Mouse (Mus musculus) embryonic facial prominence, embryonic 15.5 days (tissue): ENCODE results near the gene Cep89. TPM values are rescaled to one million over a fixed set of nuclear protein-coding genes. Genes with fewer than 3 reads are reported as not detected.

ENCODE experiments used
- polyA plus RNA-seq: library from polyadenylated mRNA; unstranded; fragments of >200 nt; fragmentation: Nextera tagmentation; extraction: Ambion mirVana; gene quantifications from 2 replicates; pipeline ENCODE4 v1.2.1, GENCODE M21; 2015

Gene Cep89
- polyA plus RNA-seq, 1 experiment from 2014 or later, result 44.9 TPM

Other genes with a start within 250 kb of the Cep89 start
- gene Slc7a10, start 210.7 kb upstream of the Cep89 start, polyA plus RNA-seq, result 12.5 and 16.9 TPM in 2 replicates
- 11.2 and 11.8 TPM in 2 replicates for gene Lrp3, start 181.5 kb upstream of the Cep89 start, polyA plus RNA-seq
- 15.0 and 17.2 TPM in 2 replicates for gene Gpatch1, start 78.6 kb upstream of the Cep89 start, polyA plus RNA-seq
- gene Rhpn2, start 62.9 kb upstream of the Cep89 start, polyA plus RNA-seq, result 4.6 and 5.2 TPM in 2 replicates
- gene Faap24, start 199 bp upstream of the Cep89 start, polyA plus RNA-seq, result 15.6 and 17.1 TPM in 2 replicates
- gene Slc7a9, start 51.8 kb downstream of the Cep89 start, polyA plus RNA-seq, result 0.16 and 0.17 TPM in 2 replicates
- 0.39 TPM in 1 of 2 replicates, not detected in the other for gene Tdrd12, start 140.7 kb downstream of the Cep89 start, polyA plus RNA-seq
- gene Nudt19, start 159.3 kb downstream of the Cep89 start, polyA plus RNA-seq, result 49.5 and 50.0 TPM in 2 replicates
- gene Rgs9bp, start 188.5 kb downstream of the Cep89 start, polyA plus RNA-seq, result 0.19 and 0.20 TPM in 2 replicates
- gene Ankrd27, start 189.2 kb downstream of the Cep89 start, polyA plus RNA-seq, result 41.7 and 42.5 TPM in 2 replicates